Mouse (Mus musculus) layer of hippocampus, adult 2 months (tissue): ENCODE results near the gene Fam92b. TPM values are rescaled to one million over a fixed set of nuclear protein-coding genes. Genes with fewer than 3 reads are reported as not detected.

Experiments
- DNase-seq, 2 experiments: peaks; one replicate each; pipeline ENCODE4 v3.0.0; 2022; ENCODE audit warnings: low spot score in 2 of 2
- H3K27ac ChIP-seq: fragments of 200-600 bp; 2 replicates; pipeline ENCODE4 v1.8.1; 2022
- H3K4me3 ChIP-seq: fragments of 200-600 bp; 2 replicates; pipeline ENCODE4 v1.8.1; 2022; ENCODE audit warnings: mild to moderate bottlenecking
- CTCF ChIP-seq: fragments of 200-600 bp; conservative IDR thresholded peaks from 2 replicates; pipeline ENCODE4 v1.8.1; 2022; ENCODE audit warnings: antibody characterized with exemption, mild to moderate bottlenecking, moderate library complexity
- total RNA-seq, 2 experiments: library from RNA; stranded (reverse); gene quantifications; 2 replicates each; pipeline ENCODE4 v1.2.3; 2021

Fam92b gene
- total RNA-seq, 2 experiments from 2014 or later, result 0.31 to 0.91 TPM

GRCm38 (mm10) chr8:120184366-120184765 is 7.1 kb upstream of the Fam92b start:
- no peak for TF ChIP-seq CTCF

GRCm38 (mm10) chr8:120181861-120182414 is 4.7 kb upstream of the Fam92b start:
- Histone ChIP-seq H3K27ac (no peak overlapping the region), H3K4me3 (no peak overlapping the region)
- no peak for DNase-seq
- peak; percentile 31 for TF ChIP-seq CTCF

More at GRCm38 (mm10) chr8:120184366-120184765, 7.1 kb upstream of the Fam92b start:
- no peak overlapping the region for H3K4me3 ChIP-seq
- H3K27ac ChIP-seq, result no peak overlapping the region
- DNase-seq, result no peak

GRCm38 (mm10) chr8:120181274-120181673 is 4.0 kb upstream of the Fam92b start:
- TF ChIP-seq CTCF, result no peak
- DNase-seq, result no peak
- no peak overlapping the region for H3K4me3 ChIP-seq

GRCm38 (mm10) chr8:120180445-120180970 is 3.2 kb upstream of the Fam92b start:
- Histone ChIP-seq H3K27ac (no peak overlapping the region), H3K4me3 (no peak overlapping the region)
- no peak for TF ChIP-seq CTCF
- no peak for DNase-seq

More at GRCm38 (mm10) chr8:120181274-120181673, 4.0 kb upstream of the Fam92b start:
- H3K27ac ChIP-seq, result no peak overlapping the region

GRCm38 (mm10) chr8:120179027-120179431 is 1.8 kb upstream of the Fam92b start:
- DNase-seq, result peak; percentile 83 to 96
- peak; percentile 93 for TF ChIP-seq CTCF
- H3K27ac ChIP-seq, result no peak overlapping the region
- H3K4me3 ChIP-seq, result no peak overlapping the region; the same call in 1 of the 2 replicates

- Histone ChIP-seq H3K27ac (no peak overlapping the region), H3K4me3 (no peak overlapping the region)
- no peak for TF ChIP-seq CTCF
- DNase-seq, result no peak
Observed at GRCm38 (mm10) chr8:120178124-120178514, 853 bp upstream of the Fam92b start.

- no peak overlapping the region for H3K4me3 ChIP-seq
- no peak for TF ChIP-seq CTCF
- DNase-seq, result no peak
- H3K27ac ChIP-seq, result no peak overlapping the region
Observed at GRCm38 (mm10) chr8:120176605-120177004, 661 bp downstream of the Fam92b start.

GRCm38 (mm10) chr8:120174606-120175005 is 2.7 kb downstream of the Fam92b start:
- TF ChIP-seq CTCF, result no peak
- H3K4me3 ChIP-seq, result no peak overlapping the region
- DNase-seq, result no peak
- H3K27ac ChIP-seq, result no peak overlapping the region

GRCm38 (mm10) chr8:120173195-120173594 is 4.1 kb downstream of the Fam92b start:
- no peak overlapping the region for H3K27ac ChIP-seq
- DNase-seq, result no peak
- no peak for TF ChIP-seq CTCF
- H3K4me3 ChIP-seq, result no peak overlapping the region

- no peak for DNase-seq
- no peak overlapping the region for H3K4me3 ChIP-seq
- TF ChIP-seq CTCF, result no peak
- H3K27ac ChIP-seq, result no peak overlapping the region
Observed at GRCm38 (mm10) chr8:120169119-120169518, 8.1 kb downstream of the Fam92b start.

- peak; percentile 56 to 66 for DNase-seq
- peak overlapping the region; percentile 2; the same call in 1 of the 2 replicates for H3K4me3 ChIP-seq
- H3K27ac ChIP-seq, result peak overlapping the region; percentile 81
- TF ChIP-seq CTCF, result no peak
Observed at GRCm38 (mm10) chr8:120167821-120168220, 9.4 kb downstream of the Fam92b start.

GRCm38 (mm10) chr8:120167136-120167535 is 10.1 kb downstream of the Fam92b start:
- TF ChIP-seq CTCF, result no peak
- H3K4me3 ChIP-seq, result no peak overlapping the region
- no peak overlapping the region for H3K27ac ChIP-seq
- no peak for DNase-seq

GRCm38 (mm10) chr8:120164026-120164425 is 13.2 kb downstream of the Fam92b start:
- Histone ChIP-seq H3K27ac (no peak overlapping the region), H3K4me3 (no peak overlapping the region)
- no peak for DNase-seq
- no peak for TF ChIP-seq CTCF

- no peak overlapping the region for H3K4me3 ChIP-seq
- no peak for DNase-seq
- H3K27ac ChIP-seq, result no peak overlapping the region
- no peak for TF ChIP-seq CTCF
Observed at GRCm38 (mm10) chr8:120163376-120163775, 13.9 kb downstream of the Fam92b start.
